Mouse (Mus musculus) MEL-GATA-1-ER (cell line): ENCODE data around the gene Zfp385a.

Source experiments
- DNase-seq: peaks from one replicate; pipeline ENCODE4 v3.0.0-alpha.2; 2012; ENCODE audit warnings: low read depth; ENCODE audit errors: extremely low read depth

Zfp385a gene

GRCm38 (mm10) chr15:103363809-103364208 is 23.9 kb upstream of the Zfp385a start:
- DNase-seq = no peak

GRCm38 (mm10) chr15:103362950-103363349 is 23.1 kb upstream of the Zfp385a start:
- no peak for DNase-seq

- DNase-seq = peak; percentile 80
Observed at GRCm38 (mm10) chr15:103362333-103362732, 22.4 kb upstream of the Zfp385a start.

GRCm38 (mm10) chr15:103361269-103361668 is 21.4 kb upstream of the Zfp385a start:
- DNase-seq = no peak

- no peak for DNase-seq
Observed at GRCm38 (mm10) chr15:103359869-103360602, 20.1 kb upstream of the Zfp385a start.

- no peak for DNase-seq
Observed at GRCm38 (mm10) chr15:103359122-103359510, 19.2 kb upstream of the Zfp385a start.

- DNase-seq = no peak
Observed at GRCm38 (mm10) chr15:103358278-103359121, 18.6 kb upstream of the Zfp385a start.

- no peak for DNase-seq
Observed at GRCm38 (mm10) chr15:103357817-103358216, 17.9 kb upstream of the Zfp385a start.

GRCm38 (mm10) chr15:103356130-103356529 is 16.2 kb upstream of the Zfp385a start:
- DNase-seq = no peak

GRCm38 (mm10) chr15:103355420-103355819 is 15.5 kb upstream of the Zfp385a start:
- DNase-seq = no peak

GRCm38 (mm10) chr15:103354690-103355089 is 14.8 kb upstream of the Zfp385a start:
- DNase-seq = no peak

- DNase-seq = no peak
Observed at GRCm38 (mm10) chr15:103353511-103354256, 13.8 kb upstream of the Zfp385a start.

GRCm38 (mm10) chr15:103352856-103353255 is 13.0 kb upstream of the Zfp385a start:
- DNase-seq = no peak

GRCm38 (mm10) chr15:103347275-103347684 is 7.4 kb upstream of the Zfp385a start:
- no peak for DNase-seq

GRCm38 (mm10) chr15:103345789-103346188 is 5.9 kb upstream of the Zfp385a start:
- no peak for DNase-seq

- DNase-seq = no peak
Observed at GRCm38 (mm10) chr15:103343556-103343955, 3.7 kb upstream of the Zfp385a start.

- no peak for DNase-seq
Observed at GRCm38 (mm10) chr15:103343008-103343407, 3.1 kb upstream of the Zfp385a start.

GRCm38 (mm10) chr15:103342415-103342814 is 2.5 kb upstream of the Zfp385a start:
- DNase-seq = peak; percentile 53

GRCm38 (mm10) chr15:103341547-103341946 is 1.7 kb upstream of the Zfp385a start:
- no peak for DNase-seq

- no peak for DNase-seq
Observed at GRCm38 (mm10) chr15:103340786-103341185, 893 bp upstream of the Zfp385a start.

- DNase-seq = peak; percentile 90
Observed at GRCm38 (mm10) chr15:103339166-103339960, 530 bp downstream of the Zfp385a start.
